In the genomic region with DNA sequence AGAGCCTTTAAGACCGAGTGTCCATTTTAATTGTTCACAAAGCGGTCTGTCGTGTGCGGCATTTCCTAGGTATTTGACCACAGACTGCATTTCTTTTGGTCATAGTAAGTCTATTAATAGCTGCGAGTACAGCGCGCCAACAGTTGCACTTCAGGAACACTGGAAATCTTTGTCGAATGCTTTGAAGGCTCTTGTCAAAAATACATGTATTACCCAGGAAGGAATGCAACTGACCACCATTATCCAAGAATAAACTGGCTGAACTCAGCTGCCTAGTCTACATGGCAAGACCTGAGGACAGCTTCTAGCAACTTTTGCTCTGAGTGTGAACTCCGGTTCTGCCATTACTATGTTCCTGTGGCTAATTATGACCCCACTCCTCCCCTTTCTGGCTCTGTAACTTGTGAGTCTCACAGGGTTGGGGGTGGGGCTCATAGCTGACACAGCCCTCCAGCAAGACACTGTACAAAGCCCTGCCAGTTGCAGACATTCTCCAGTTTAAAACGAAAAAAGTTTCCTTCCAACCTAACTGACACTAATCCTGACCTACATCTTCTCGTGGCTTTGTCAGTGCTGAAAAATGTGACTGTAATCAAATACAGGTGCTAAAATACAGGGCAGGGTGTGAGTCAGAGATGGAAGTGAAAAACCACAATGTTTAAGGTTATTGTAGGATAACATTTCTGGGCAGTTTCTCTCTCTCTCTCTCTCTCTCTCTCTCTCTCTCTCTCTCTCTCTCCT, we compare ENCODE assay signal across 10 mouse cellular contexts.
DNase-seq lines count a peak whose midpoint lies in the region; ATAC-seq and TF ChIP-seq lines count a peak whose summit lies in the region.
"Had no signal": no experiment of that assay in that cellular context is flagged by ENCODE, and none has a peak within 500 bp of the region (broad histone marks: within the 10 kb centered on the region; RNA-seq: fewer than 3 reads in every experiment).

No protein-coding gene starts in this region.

- no peaks in the 10 kb centered on the region for H3K36me3 ChIP-seq in heart, embryonic 10.5 days
- no peaks in the 10 kb centered on the region for H3K36me3 ChIP-seq in embryonic facial prominence, embryonic 11.5 days (replicated peaks; ENCODE audit: control insufficient read depth, insufficient read depth, low read depth, low read length)
- no peaks in the 10 kb centered on the region for H3K36me3 ChIP-seq in limb, embryonic 13.5 days
- no peaks in the 10 kb centered on the region for H3K36me3 ChIP-seq in stomach, postnatal 0 days (ENCODE audit: control insufficient read depth, insufficient read depth, low read length)
- H3K36me3 ChIP-seq: neural tube, embryonic 15.5 days had no signal

- WGBS in heart, embryonic 10.5 days, result 59% methylated on average over 11 of the region's 11 CpGs
- WGBS in embryonic facial prominence, embryonic 11.5 days, result 72% methylated on average over 11 of the region's 11 CpGs
- 55% methylated on average over 11 of the region's 11 CpGs for WGBS in limb, embryonic 13.5 days
- WGBS in stomach, postnatal 0 days, result 62% methylated on average over 11 of the region's 11 CpGs

- intact Hi-C loops in heart, postnatal 36 days (cut with DNase I), result no loop called here
- intact Hi-C loops in gastrocnemius, postnatal 36 days (cut with DNase I), result no loop called here

- no peaks in the 10 kb centered on the region for H3K27me3 ChIP-seq in heart, embryonic 10.5 days (ENCODE audit: insufficient read depth, poor library complexity, severe bottlenecking)
- H3K27me3 ChIP-seq in embryonic facial prominence, embryonic 11.5 days (ENCODE audit: control insufficient read depth, insufficient read depth, low read length), result no peaks in the 10 kb centered on the region
- no peaks in the 10 kb centered on the region for H3K27me3 ChIP-seq in limb, embryonic 13.5 days
- no peaks in the 10 kb centered on the region for H3K27me3 ChIP-seq in stomach, postnatal 0 days (ENCODE audit: control insufficient read depth, insufficient read depth, low read length)
- H3K27me3 ChIP-seq: neural tube, embryonic 15.5 days had no signal

- peak overlapping the region; percentile 76 for H3K27ac ChIP-seq in heart, embryonic 10.5 days
- no peak overlapping the region for H3K27ac ChIP-seq in embryonic facial prominence, embryonic 11.5 days (replicated peaks; ENCODE audit: low read depth, low read length)
- H3K27ac ChIP-seq in limb, embryonic 13.5 days, result peak overlapping the region; percentile 48; the same call in 1 of the 2 replicates
- no peak overlapping the region for H3K27ac ChIP-seq in stomach, postnatal 0 days (replicated peaks)
- H3K27ac ChIP-seq: neural tube, embryonic 15.5 days had no signal

- no peak for TF ChIP-seq EP300 in stomach, postnatal 0 days (optimal IDR thresholded peaks at IDR 0.05)

- no peak overlapping the region for H3K4me3 ChIP-seq in heart, embryonic 10.5 days
- no peak overlapping the region for H3K4me3 ChIP-seq in embryonic facial prominence, embryonic 11.5 days (ENCODE audit: low read depth, low read length)
- H3K4me3 ChIP-seq in limb, embryonic 13.5 days, result no peak overlapping the region
- no peak overlapping the region for H3K4me3 ChIP-seq in stomach, postnatal 0 days (ENCODE audit: low read depth, low read length)
- H3K4me3 ChIP-seq: neural tube, embryonic 15.5 days had no signal

- H3K4me2 ChIP-seq in embryonic facial prominence, embryonic 11.5 days (ENCODE audit: low read depth, low read length), result no peak overlapping the region
- H3K4me2 ChIP-seq in limb, embryonic 13.5 days (replicated peaks), result peak overlapping the region; percentile 39
- H3K4me2 ChIP-seq in stomach, postnatal 0 days (replicated peaks; ENCODE audit: low read depth), result no peak overlapping the region; the same call in 1 of the 2 replicates
- H3K4me2 ChIP-seq: neural tube, embryonic 15.5 days had no signal

- no peaks in the 10 kb centered on the region for H3K9me3 ChIP-seq in heart, embryonic 10.5 days
- H3K9me3 ChIP-seq in embryonic facial prominence, embryonic 11.5 days (replicated peaks; ENCODE audit: control insufficient read depth, low read length), result no peaks in the 10 kb centered on the region
- no peaks in the 10 kb centered on the region for H3K9me3 ChIP-seq in limb, embryonic 13.5 days
- H3K9me3 ChIP-seq in stomach, postnatal 0 days (ENCODE audit: control insufficient read depth, low read length), result no peaks in the 10 kb centered on the region
- H3K9me3 ChIP-seq: neural tube, embryonic 15.5 days had no signal

- TF ChIP-seq CTCF in stomach, postnatal 0 days (IDR thresholded peaks at IDR 0.05; ENCODE audit: low read depth), result no peak

- no peak overlapping the region for H3K9ac ChIP-seq in embryonic facial prominence, embryonic 11.5 days (replicated peaks; ENCODE audit: low read length)
- no peak overlapping the region for H3K9ac ChIP-seq in limb, embryonic 13.5 days
- no peak overlapping the region for H3K9ac ChIP-seq in stomach, postnatal 0 days (ENCODE audit: low read length)
- H3K9ac ChIP-seq: neural tube, embryonic 15.5 days had no signal

- no peak for ATAC-seq in embryonic facial prominence, embryonic 11.5 days (replicated peaks; ENCODE audit: insufficient number of reproducible peaks, low FRiP score, low TSS enrichment, low read depth)
- ATAC-seq in limb, embryonic 13.5 days (ENCODE audit: low FRiP score, low read depth), result peak; percentile 70; the same call in 1 of the 2 replicates
- ATAC-seq in stomach, postnatal 0 days (ENCODE audit: low FRiP score, low TSS enrichment), result peak; percentile 59; the same call in 1 of the 2 replicates

- H3K4me1 ChIP-seq in heart, embryonic 10.5 days, result peaks cover 22% of the 10 kb centered on the region
- no peaks in the 10 kb centered on the region for H3K4me1 ChIP-seq in embryonic facial prominence, embryonic 11.5 days (ENCODE audit: control insufficient read depth, insufficient read depth, low read length)
- H3K4me1 ChIP-seq in limb, embryonic 13.5 days, result peaks cover 25% of the 10 kb centered on the region
- no peaks in the 10 kb centered on the region for H3K4me1 ChIP-seq in stomach, postnatal 0 days (replicated peaks; ENCODE audit: control insufficient read depth, insufficient read depth)
- H3K4me1 ChIP-seq: neural tube, embryonic 15.5 days had no signal

- no peak for DNase-seq in heart, embryonic 10.5 days (ENCODE audit: low spot score)
- DNase-seq in heart, postnatal 36 days, result no peak
- DNase-seq in embryonic facial prominence, embryonic 11.5 days (ENCODE audit: low spot score), result peak; percentile 54
- no peak for DNase-seq in stomach, postnatal 0 days (ENCODE audit: low spot score)
- DNase-seq in spleen, adult 18-20 months, result no peak
- no peak for DNase-seq in urinary bladder, adult 18-20 months (ENCODE audit: low spot score in 2 of 2)
- no peak for DNase-seq in gastrocnemius, postnatal 36 days
- DNase-seq: gastrocnemius, postnatal 25 days had no signal

Comparison
In these comparisons a context has a peak if more than half of its experiments do, and no peak if none do; other contexts are left out.
1. H3K27ac ChIP-seq: peak in heart, embryonic 10.5 days (single experiment) and limb, embryonic 13.5 days (single experiment); none in embryonic facial prominence, embryonic 11.5 days (single experiment) and stomach, postnatal 0 days (single experiment).